In genomic region chr1:71193931-71194330, GRCm38 (mm10) we compare ENCODE assay signal across 21 mouse cellular contexts.
"Had no signal": no experiment of that assay in that cellular context is flagged by ENCODE, and none has a peak within 500 bp of the region (broad histone marks: within the 10 kb centered on the region; RNA-seq: fewer than 3 reads in every experiment).

No protein-coding gene starts in this region.

- H3K36me3 ChIP-seq: limb, embryonic 10.5 days; limb, embryonic 13.5 days; liver, embryonic 12.5 days; liver, embryonic 15.5 days; lung, embryonic 15.5 days; midbrain, embryonic 10.5 days; neural tube, embryonic 13.5 days; stomach, embryonic 15.5 days had no signal

- H3K4me1 ChIP-seq: limb, embryonic 10.5 days; limb, embryonic 13.5 days; liver, embryonic 12.5 days; liver, embryonic 15.5 days; lung, embryonic 15.5 days; megakaryocyte, embryonic 14.5 days; midbrain, embryonic 10.5 days; neural tube, embryonic 13.5 days; stomach, embryonic 15.5 days had no signal

- H3K27me3 ChIP-seq: limb, embryonic 13.5 days; liver, embryonic 12.5 days; liver, embryonic 15.5 days; lung, embryonic 15.5 days; megakaryocyte, embryonic 14.5 days; neural tube, embryonic 13.5 days; stomach, embryonic 15.5 days had no signal

- H3K9me3 ChIP-seq: limb, embryonic 10.5 days; limb, embryonic 13.5 days; liver, embryonic 12.5 days; liver, embryonic 15.5 days; lung, embryonic 15.5 days; midbrain, embryonic 10.5 days; neural tube, embryonic 13.5 days; stomach, embryonic 15.5 days had no signal

- H3K4me2 ChIP-seq: limb, embryonic 13.5 days; liver, embryonic 12.5 days; liver, embryonic 15.5 days; lung, embryonic 15.5 days; neural tube, embryonic 13.5 days; stomach, embryonic 15.5 days had no signal

- H3K4me3 ChIP-seq: limb, embryonic 10.5 days; limb, embryonic 13.5 days; liver, embryonic 12.5 days; liver, embryonic 15.5 days; lung, embryonic 15.5 days; megakaryocyte, embryonic 14.5 days; midbrain, embryonic 10.5 days; neural tube, embryonic 13.5 days; stomach, embryonic 15.5 days had no signal

- H3K27ac ChIP-seq: limb, embryonic 10.5 days; limb, embryonic 13.5 days; liver, embryonic 12.5 days; liver, embryonic 15.5 days; lung, embryonic 15.5 days; midbrain, embryonic 10.5 days; neural tube, embryonic 13.5 days; stomach, embryonic 15.5 days had no signal

- H3K9ac ChIP-seq: limb, embryonic 13.5 days; liver, embryonic 12.5 days; liver, embryonic 15.5 days; lung, embryonic 15.5 days; neural tube, embryonic 13.5 days; stomach, embryonic 15.5 days had no signal

- ATAC-seq: liver, embryonic 12.5 days had no signal

- DNase-seq: kidney, adult 18-20 months; kidney, adult 9 months; kidney, postnatal 14 days; kidney, postnatal 4 days; liver; lung, adult 18-20 months; lung, postnatal 10 days; lung, postnatal 36 days; retina, postnatal 1 day; right cerebral cortex, postnatal 25 days; spleen, adult 18-20 months; thymus, postnatal 25 days had no signal
